Mouse (Mus musculus): ENCODE data around the gene Pde6h.

DNA sequence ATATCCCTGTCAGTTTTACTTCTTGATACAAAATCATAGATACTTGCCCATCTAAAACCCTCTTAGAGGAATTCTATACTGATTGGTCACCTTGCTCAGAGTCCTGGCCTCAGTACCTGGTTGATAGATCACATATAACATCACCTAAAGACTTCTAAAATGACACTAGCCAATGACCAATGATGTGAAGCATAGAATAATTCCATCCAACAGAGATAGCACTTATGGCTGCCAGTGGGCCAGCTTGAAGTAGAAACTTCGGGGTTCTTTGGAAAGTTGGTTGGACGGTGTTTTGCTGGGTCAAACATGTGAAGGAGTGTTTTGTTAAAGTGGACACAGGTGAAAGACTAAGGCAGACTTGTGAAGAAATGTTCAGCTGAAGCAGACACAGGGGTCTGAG, 26.5 kb downstream of the Pde6h start:
- TF ChIP-seq EP300 (IDR thresholded peaks at IDR 0.05; ENCODE audit: low read depth) (no peak), CTCF (IDR thresholded peaks at IDR 0.05; ENCODE audit: low read depth) (no peak)

Data from heart, postnatal 0 days (tissue).